Mouse (Mus musculus) yolk sac, embryonic 10.5 days (tissue): ENCODE measurements around the gene Zfyve21.

ENCODE experiments used
- DNase-seq: peaks from one replicate; pipeline ENCODE4 v3.0.0-alpha.2; 2017; ENCODE audit warnings: low spot score

Gene Zfyve21

GRCm38 (mm10) chr12:111813766-111814617 is at the start of gene Zfyve21, which contains the start of gene Xrcc3:
Zfyve21 (plus strand) TSS chr12:111814170.
Xrcc3 (minus strand) TSS chr12:111813873.
- peak; percentile 99 for DNase-seq

GRCm38 (mm10) chr12:111766313-111767236 is 47.4 kb upstream of the Zfyve21 start:
- no peak for DNase-seq

- no peak for DNase-seq
Measured at GRCm38 (mm10) chr12:111768322-111768928, 45.5 kb upstream of the Zfyve21 start.

GRCm38 (mm10) chr12:111769306-111769705 is 44.7 kb upstream of the Zfyve21 start:
- no peak for DNase-seq

GRCm38 (mm10) chr12:111769816-111770577 is 44.0 kb upstream of the Zfyve21 start:
- DNase-seq = no peak

GRCm38 (mm10) chr12:111770651-111771050 is 43.3 kb upstream of the Zfyve21 start:
- no peak for DNase-seq

GRCm38 (mm10) chr12:111774156-111774555 is 39.8 kb upstream of the Zfyve21 start:
- no peak for DNase-seq

GRCm38 (mm10) chr12:111774845-111775244 is 39.1 kb upstream of the Zfyve21 start:
- no peak for DNase-seq

GRCm38 (mm10) chr12:111777919-111778318 is 36.1 kb upstream of the Zfyve21 start:
- no peak for DNase-seq

- no peak for DNase-seq
Measured at GRCm38 (mm10) chr12:111779544-111779943, 34.4 kb upstream of the Zfyve21 start.

GRCm38 (mm10) chr12:111785174-111785573 is 28.8 kb upstream of the Zfyve21 start:
- DNase-seq = peak; percentile 75

- no peak for DNase-seq
Measured at GRCm38 (mm10) chr12:111787015-111787414, 27.0 kb upstream of the Zfyve21 start.

- DNase-seq = peak; percentile 83
Measured at GRCm38 (mm10) chr12:111790090-111790489, 23.9 kb upstream of the Zfyve21 start.

- DNase-seq = no peak
Measured at GRCm38 (mm10) chr12:111790631-111791030, 23.3 kb upstream of the Zfyve21 start.

GRCm38 (mm10) chr12:111791474-111792104 is 22.4 kb upstream of the Zfyve21 start:
- no peak for DNase-seq

- DNase-seq = no peak
Measured at GRCm38 (mm10) chr12:111794102-111794501, 19.9 kb upstream of the Zfyve21 start.

GRCm38 (mm10) chr12:111794526-111795179 is 19.3 kb upstream of the Zfyve21 start:
- no peak for DNase-seq

- DNase-seq = no peak
Measured at GRCm38 (mm10) chr12:111795180-111795895, 18.6 kb upstream of the Zfyve21 start.

GRCm38 (mm10) chr12:111797251-111797650 is 16.7 kb upstream of the Zfyve21 start:
- no peak for DNase-seq

- DNase-seq = no peak
Measured at GRCm38 (mm10) chr12:111798493-111798892, 15.5 kb upstream of the Zfyve21 start.
